Mouse (Mus musculus): ENCODE measurements around the gene Rab3ip.

Rab3ip gene

DNA sequence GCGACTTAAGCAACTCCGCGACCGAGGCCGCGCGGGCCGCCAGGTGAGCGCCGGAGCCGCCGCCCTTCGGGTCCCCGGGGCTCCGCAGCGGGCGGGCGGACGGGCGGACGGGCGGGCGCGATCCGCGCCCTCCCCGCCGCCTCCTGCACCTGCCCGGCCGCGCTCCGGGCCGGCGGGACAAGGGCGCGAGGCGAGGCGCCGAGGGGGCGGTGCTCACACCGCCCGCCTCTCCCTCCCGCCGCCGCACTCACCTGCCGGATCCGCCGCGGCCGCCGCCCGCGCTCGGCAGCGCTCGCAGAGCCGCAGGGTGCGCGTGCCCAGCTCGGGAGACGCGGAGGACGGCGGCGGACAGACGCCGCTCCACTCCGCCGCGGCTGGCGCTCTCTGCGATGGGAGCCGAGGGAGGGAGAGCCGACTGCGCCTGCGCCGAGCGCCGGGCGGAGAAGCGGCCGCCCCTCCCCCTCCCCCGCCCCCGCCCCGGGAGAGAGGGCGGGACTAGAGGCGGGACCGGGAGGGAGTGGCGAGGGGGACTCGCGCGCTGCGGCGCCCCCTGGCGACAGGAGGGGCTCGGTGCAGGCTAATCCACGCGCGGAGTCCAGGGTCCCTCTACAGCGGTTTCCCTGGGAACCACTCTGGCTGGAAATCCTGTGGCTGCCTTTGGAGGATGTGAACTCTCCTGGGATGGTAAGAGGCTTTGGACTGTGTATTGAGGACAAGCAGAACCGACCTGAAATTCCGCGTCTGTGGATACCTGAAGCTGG, at the start of gene Rab3ip:
Gene Rab3ip, minus strand, starts transcription at position 761 of the 761 bp plus-strand sequence.
- DNase-seq (ENCODE audit: low spot score), result peak; percentile 98

DNA sequence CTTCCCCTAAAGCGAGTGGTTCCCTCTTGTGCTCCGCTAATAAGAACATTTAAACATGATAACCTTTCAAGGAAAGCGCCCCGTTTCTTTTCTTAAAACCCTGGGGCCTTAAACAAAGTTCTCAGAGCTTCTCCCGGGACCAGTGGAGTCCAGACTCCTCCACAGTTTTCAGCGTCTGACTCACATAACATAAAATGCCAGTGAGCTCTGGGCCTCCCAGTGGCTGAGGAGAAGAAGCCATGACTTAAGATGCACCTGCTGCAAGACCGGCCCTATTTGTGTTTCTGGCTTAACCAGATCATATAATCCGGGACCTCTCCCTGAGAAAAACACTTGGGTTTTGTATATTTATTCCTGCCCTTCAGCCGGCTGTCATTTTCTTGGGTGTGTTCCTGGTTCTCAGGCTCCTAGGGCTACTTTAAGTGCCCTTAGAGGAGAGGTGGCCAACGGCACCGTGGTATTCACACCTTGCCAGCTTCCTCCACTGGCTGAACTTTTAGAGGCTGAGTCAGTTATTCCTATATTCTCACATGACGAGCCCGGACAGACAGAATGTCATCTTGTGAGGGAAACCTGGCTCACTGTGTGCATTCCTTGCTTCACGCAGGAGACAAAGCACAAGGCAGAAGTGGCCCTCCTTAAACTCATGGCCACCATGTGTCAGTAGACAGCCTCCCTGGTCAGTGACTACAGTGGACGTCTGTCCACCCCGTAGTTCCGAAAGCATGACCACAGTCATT, 48.3 kb upstream of the Rab3ip start:
- no peak for DNase-seq (ENCODE audit: low spot score)

DNA sequence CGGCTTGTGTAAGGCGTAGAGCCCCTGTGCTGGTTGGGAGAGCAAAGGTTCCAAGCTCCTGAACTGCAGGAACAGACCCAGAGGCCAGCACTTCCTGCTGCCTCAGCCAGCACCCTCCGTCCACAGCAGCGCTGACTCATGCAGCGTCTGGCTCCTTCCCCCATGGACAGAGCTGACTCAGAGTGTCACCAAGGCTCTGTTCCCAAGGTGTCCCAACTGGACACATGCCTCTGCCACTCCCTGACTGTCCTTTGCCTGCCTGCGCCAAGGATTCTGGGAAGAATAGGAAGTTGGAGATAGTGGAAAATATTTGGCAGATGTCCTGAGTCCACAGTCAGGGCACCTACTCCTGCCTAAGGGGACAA, 45.6 kb upstream of the Rab3ip start:
- DNase-seq (ENCODE audit: low spot score), result peak; percentile 78

GRCm38 (mm10) chr10:116995584-116996235, 45.1 kb upstream of the Rab3ip start:
- DNase-seq (ENCODE audit: low spot score), result no peak

GRCm38 (mm10) chr10:116995162-116995561, 44.6 kb upstream of the Rab3ip start:
- no peak for DNase-seq (ENCODE audit: low spot score)

- DNase-seq (ENCODE audit: low spot score), result no peak
These were observed 43.4 kb upstream of the Rab3ip start for GRCm38 (mm10) chr10:116993971-116994370.

- no peak for DNase-seq (ENCODE audit: low spot score)
These were observed 35.9 kb upstream of the Rab3ip start, which contains the start of gene Best3 for GRCm38 (mm10) chr10:116986264-116987082. TSS of gene Best3 (plus strand) at chr10:116986314.

GRCm38 (mm10) chr10:116984836-116985235, 34.3 kb upstream of the Rab3ip start:
- no peak for DNase-seq (ENCODE audit: low spot score)

- no peak for DNase-seq (ENCODE audit: low spot score)
These were observed 32.0 kb upstream of the Rab3ip start for GRCm38 (mm10) chr10:116982526-116982925.

GRCm38 (mm10) chr10:116980888-116981287, 30.3 kb upstream of the Rab3ip start:
- DNase-seq (ENCODE audit: low spot score), result no peak

DNA sequence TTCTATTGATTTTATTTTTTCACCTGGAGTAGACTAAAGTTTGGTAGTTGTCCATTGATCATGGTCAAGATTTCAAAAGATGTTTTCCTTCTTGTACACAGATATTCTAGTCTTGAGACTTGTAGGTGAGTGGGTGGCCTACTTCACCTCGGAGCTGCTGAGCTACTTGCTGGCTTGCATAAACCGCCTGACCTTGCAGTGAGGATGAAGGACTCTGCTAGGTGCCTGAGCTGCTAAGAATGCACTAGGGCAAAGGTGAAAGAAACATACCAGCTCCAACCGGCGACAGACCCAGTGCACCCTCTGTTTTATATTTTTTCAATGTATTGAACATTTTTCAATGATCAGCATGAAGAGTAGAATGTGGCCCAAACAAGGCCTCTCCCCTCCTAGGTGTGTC, 29.7 kb upstream of the Rab3ip start:
- no peak for DNase-seq (ENCODE audit: low spot score)

GRCm38 (mm10) chr10:116978841-116979240, 28.3 kb upstream of the Rab3ip start:
- no peak for DNase-seq (ENCODE audit: low spot score)

DNA sequence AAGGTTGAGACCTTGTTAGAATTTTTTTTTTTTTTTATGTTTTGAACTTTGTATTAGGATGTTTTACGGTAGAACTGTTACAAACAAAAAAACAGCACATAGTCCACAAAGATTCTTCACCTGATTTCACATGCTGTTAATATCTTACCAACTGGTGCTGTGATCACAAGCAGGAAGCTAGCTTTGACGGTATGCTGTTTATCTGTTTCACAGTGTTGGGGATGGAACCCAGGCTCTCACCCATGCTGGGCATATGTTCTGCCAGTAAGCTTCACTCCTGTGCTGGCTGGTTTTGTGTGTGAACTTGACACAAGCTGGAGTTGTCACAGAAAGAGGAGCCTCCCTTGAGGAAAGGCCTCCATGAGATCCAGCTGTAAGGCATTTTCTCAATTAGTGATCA, 27.3 kb upstream of the Rab3ip start:
- no peak for DNase-seq (ENCODE audit: low spot score)

GRCm38 (mm10) chr10:116977455-116977854, 26.9 kb upstream of the Rab3ip start:
- no peak for DNase-seq (ENCODE audit: low spot score)

DNA sequence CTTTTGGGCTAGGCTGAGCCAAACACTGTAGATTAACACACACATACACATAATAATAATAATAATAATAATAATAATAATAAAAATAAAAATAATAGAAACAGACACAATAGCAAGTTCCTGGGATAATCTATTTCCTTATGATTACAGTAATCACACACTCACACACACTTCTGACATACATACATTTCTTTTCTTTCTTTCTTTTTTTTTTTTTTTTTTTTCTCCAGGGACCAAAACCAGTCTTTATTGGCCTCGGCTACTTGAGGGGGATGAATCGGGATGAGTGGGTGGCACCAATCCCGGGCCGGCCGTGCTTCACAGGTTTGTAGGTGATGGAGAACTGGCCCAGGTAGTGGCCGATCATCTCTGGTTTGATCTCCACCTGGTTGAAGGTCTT, 21.9 kb upstream of the Rab3ip start, which contains the start of gene Gm10271:
Gene Gm10271, minus strand, starts transcription at position 101 of the 400 bp plus-strand sequence.
- no peak for DNase-seq (ENCODE audit: low spot score)

DNA sequence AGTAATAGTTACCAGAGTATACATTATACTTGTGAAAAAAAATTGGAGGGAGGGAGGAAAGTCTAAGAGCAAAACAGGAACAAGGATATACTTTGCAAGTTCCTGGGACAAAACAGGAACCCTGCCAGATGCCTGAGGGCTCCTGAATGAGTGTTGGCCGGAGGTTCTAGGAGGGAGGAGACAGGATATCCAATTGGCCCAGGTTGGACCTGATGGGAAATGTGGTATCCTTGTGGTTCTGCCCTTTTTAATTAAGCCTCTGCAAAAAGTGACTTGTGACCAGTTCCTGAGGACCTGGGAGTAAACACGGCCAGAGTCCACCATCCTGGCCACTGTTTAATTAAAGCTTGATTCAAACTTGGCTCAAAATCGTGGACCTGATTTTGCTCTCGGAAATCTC, 18.2 kb upstream of the Rab3ip start:
- DNase-seq (ENCODE audit: low spot score), result no peak

- DNase-seq (ENCODE audit: low spot score), result no peak
These were observed 15.5 kb upstream of the Rab3ip start for GRCm38 (mm10) chr10:116966065-116966464.

DNA sequence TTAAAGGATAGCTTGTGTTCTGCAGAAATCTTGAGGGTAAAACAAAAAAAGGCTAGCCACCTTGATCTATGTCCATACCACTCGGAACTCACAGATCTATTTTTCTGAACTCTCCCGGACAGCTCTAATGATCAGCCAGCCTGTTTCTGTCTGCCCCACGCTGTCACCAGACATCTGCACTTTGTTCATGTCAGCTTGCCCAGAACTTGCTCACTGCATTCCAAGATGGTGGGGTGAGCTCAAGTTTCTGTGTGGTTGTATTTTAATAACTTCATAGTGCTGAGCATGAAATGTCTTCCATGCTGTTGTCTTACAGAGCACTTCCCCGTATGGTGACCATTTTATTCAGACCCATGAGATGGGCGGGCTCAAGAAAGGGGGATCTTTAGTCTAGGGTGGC, 14.7 kb upstream of the Rab3ip start:
- no peak for DNase-seq (ENCODE audit: low spot score)

- DNase-seq (ENCODE audit: low spot score), result no peak
These were observed 14.0 kb upstream of the Rab3ip start for GRCm38 (mm10) chr10:116964571-116964970.

GRCm38 (mm10) chr10:116964084-116964483, 13.5 kb upstream of the Rab3ip start:
- no peak for DNase-seq (ENCODE audit: low spot score)

DNA sequence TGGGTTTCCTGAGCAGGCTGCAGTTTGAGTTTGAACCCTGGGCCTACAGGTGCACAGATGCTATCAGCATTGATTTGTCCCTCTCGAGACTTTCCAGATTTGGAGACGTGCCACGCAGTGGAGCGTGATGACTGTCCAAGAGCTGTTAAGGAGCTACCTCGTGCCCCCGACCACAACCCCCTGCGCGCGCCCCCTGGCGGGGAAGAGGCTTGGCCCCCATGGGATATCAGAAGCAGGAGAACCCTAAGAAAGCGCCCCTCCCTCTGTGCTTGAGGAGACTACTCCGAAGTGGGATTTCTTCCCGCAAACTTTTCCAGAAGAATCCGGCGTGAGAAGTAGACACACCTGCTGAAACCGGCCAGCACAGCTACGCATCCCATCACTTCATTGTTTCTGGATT, 12.2 kb upstream of the Rab3ip start:
- no peak for DNase-seq (ENCODE audit: low spot score)

- no peak for DNase-seq (ENCODE audit: low spot score)
These were observed 11.6 kb upstream of the Rab3ip start for GRCm38 (mm10) chr10:116962152-116962551.

Measured in MN1 (cell line).